Mouse (Mus musculus): ENCODE measurements around the gene A930018P22Rik.

DNA sequence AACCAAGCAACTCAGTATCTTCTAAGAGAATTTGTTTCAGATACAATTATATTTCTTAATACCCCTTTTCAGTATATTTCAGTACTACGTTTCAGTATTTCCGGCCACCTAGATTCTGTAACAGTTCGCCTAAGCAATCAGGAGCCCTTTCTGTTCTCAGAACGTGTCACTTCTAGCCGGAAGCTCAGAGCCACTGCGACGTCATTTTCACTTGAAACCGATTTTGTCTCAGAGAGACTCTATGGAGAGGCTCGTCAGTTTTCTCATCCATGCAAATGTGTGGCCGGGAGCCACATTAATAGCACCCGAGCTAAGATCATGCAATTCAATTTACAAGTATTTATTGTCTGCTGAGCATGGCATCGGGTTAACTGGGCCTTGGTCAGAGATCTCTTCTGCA is 21.4 kb downstream of the A930018P22Rik start:
- TF ChIP-seq CTCF (IDR thresholded peaks at IDR 0.05; ENCODE audit: low read depth) = no peak
- no peak for TF ChIP-seq EP300 (optimal IDR thresholded peaks at IDR 0.05)
